Mouse (Mus musculus): ENCODE data around the gene Actl6a. TPM values are rescaled to one million over a fixed set of nuclear protein-coding genes. Genes with fewer than 3 reads are reported as not detected.

The Actl6a gene
- polyA plus RNA-seq, 1 experiment from 2014 or later, result 127 TPM

GRCm38 (mm10) chr3:32676393-32676792 lies 29.7 kb upstream of the Actl6a start:
- Histone ChIP-seq H3K27ac (no peak overlapping the region), H3K9ac (no peak overlapping the region), H3K27me3 (replicated peaks) (no peaks in the 10 kb centered on the region), H3K4me3 (no peak overlapping the region), H3K36me3 (no peaks in the 10 kb centered on the region), H3K4me2 (no peak overlapping the region), H3K9me3 (replicated peaks) (no peaks in the 10 kb centered on the region), H3K4me1 (peaks cover 6% of the 10 kb centered on the region)
- 62% methylated on average over 6 of the region's 6 CpGs for WGBS (ENCODE audit: insufficient replicate concordance)
- ATAC-seq, result peak; percentile 51; the same call in 1 of the 2 replicates

GRCm38 (mm10) chr3:32682910-32683531 lies 23.1 kb upstream of the Actl6a start:
- Histone ChIP-seq H3K27me3 (replicated peaks) (peaks cover 4% of the 10 kb centered on the region; the same call in 1 of the 2 replicates), H3K4me3 (no peak overlapping the region), H3K9ac (no peak overlapping the region), H3K4me1 (peaks cover 16% of the 10 kb centered on the region), H3K36me3 (no peaks in the 10 kb centered on the region), H3K4me2 (no peak overlapping the region), H3K9me3 (replicated peaks) (no peaks in the 10 kb centered on the region), H3K27ac (no peak overlapping the region)
- no peak for ATAC-seq
- WGBS (ENCODE audit: insufficient replicate concordance), result 62% methylated on average over 12 of the region's 12 CpGs

- Histone ChIP-seq H3K36me3 (no peaks in the 10 kb centered on the region), H3K27ac (no peak overlapping the region), H3K4me2 (no peak overlapping the region), H3K9me3 (replicated peaks) (no peaks in the 10 kb centered on the region), H3K9ac (no peak overlapping the region), H3K4me3 (no peak overlapping the region), H3K27me3 (replicated peaks) (peaks cover 4% of the 10 kb centered on the region; the same call in 1 of the 2 replicates), H3K4me1 (peaks cover 21% of the 10 kb centered on the region)
- ATAC-seq, result no peak
- 54% methylated on average over 3 of the region's 3 CpGs for WGBS (ENCODE audit: insufficient replicate concordance)
Measured at GRCm38 (mm10) chr3:32684631-32685030, 21.5 kb upstream of the Actl6a start.

- H3K27me3 ChIP-seq (replicated peaks), result peaks cover 4% of the 10 kb centered on the region; the same call in 1 of the 2 replicates
- H3K4me2 ChIP-seq, result no peak overlapping the region
- H3K9me3 ChIP-seq (replicated peaks), result no peaks in the 10 kb centered on the region
- no peak overlapping the region for H3K4me3 ChIP-seq
- WGBS (ENCODE audit: insufficient replicate concordance), result 28% methylated on average over 1 of the region's 1 CpGs
- no peaks in the 10 kb centered on the region for H3K36me3 ChIP-seq
- peaks cover 37% of the 10 kb centered on the region for H3K4me1 ChIP-seq
- peak; percentile 36 for ATAC-seq
- H3K9ac ChIP-seq, result no peak overlapping the region
- H3K27ac ChIP-seq, result no peak overlapping the region
Measured at GRCm38 (mm10) chr3:32686537-32686936, 19.6 kb upstream of the Actl6a start.

- no peaks in the 10 kb centered on the region for H3K9me3 ChIP-seq (replicated peaks)
- H3K4me1 ChIP-seq, result peaks cover 43% of the 10 kb centered on the region
- WGBS (ENCODE audit: insufficient replicate concordance), result 60% methylated on average over 4 of the region's 4 CpGs
- ATAC-seq, result no peak
- no peak overlapping the region for H3K4me3 ChIP-seq
- no peaks in the 10 kb centered on the region for H3K36me3 ChIP-seq
- no peak overlapping the region for H3K27ac ChIP-seq
- H3K9ac ChIP-seq, result no peak overlapping the region
- no peak overlapping the region for H3K4me2 ChIP-seq
- peaks cover 4% of the 10 kb centered on the region; the same call in 1 of the 2 replicates for H3K27me3 ChIP-seq (replicated peaks)
Measured at GRCm38 (mm10) chr3:32687156-32687555, 18.9 kb upstream of the Actl6a start.

- H3K36me3 ChIP-seq, result no peaks in the 10 kb centered on the region
- H3K4me3 ChIP-seq, result no peak overlapping the region
- H3K27ac ChIP-seq, result peak overlapping the region; percentile 70
- no peaks in the 10 kb centered on the region for H3K9me3 ChIP-seq (replicated peaks)
- H3K4me2 ChIP-seq, result peak overlapping the region; percentile 25
- peak; percentile 83 for ATAC-seq
- peaks cover 48% of the 10 kb centered on the region for H3K4me1 ChIP-seq
- H3K9ac ChIP-seq, result peak overlapping the region; percentile 13; the same call in 1 of the 2 replicates
- no peaks in the 10 kb centered on the region for H3K27me3 ChIP-seq (replicated peaks)
- 22% methylated on average over 9 of the region's 9 CpGs for WGBS (ENCODE audit: insufficient replicate concordance)
Measured at GRCm38 (mm10) chr3:32689567-32689999, 16.5 kb upstream of the Actl6a start.

- Histone ChIP-seq H3K4me3 (no peak overlapping the region), H3K4me2 (peak overlapping the region; percentile 25), H3K9ac (no peak overlapping the region), H3K9me3 (replicated peaks) (no peaks in the 10 kb centered on the region), H3K27ac (peak overlapping the region; percentile 70), H3K27me3 (replicated peaks) (no peaks in the 10 kb centered on the region), H3K4me1 (peaks cover 52% of the 10 kb centered on the region), H3K36me3 (no peaks in the 10 kb centered on the region)
- peak; percentile 59 for ATAC-seq
- 52% methylated on average over 3 of the region's 3 CpGs for WGBS (ENCODE audit: insufficient replicate concordance)
Measured at GRCm38 (mm10) chr3:32690008-32690407, 16.1 kb upstream of the Actl6a start.

- H3K9me3 ChIP-seq (replicated peaks), result no peaks in the 10 kb centered on the region
- peak overlapping the region; percentile 35 for H3K4me2 ChIP-seq
- H3K4me1 ChIP-seq, result peaks cover 61% of the 10 kb centered on the region
- H3K27ac ChIP-seq, result peak overlapping the region; percentile 43
- 12% methylated on average over 1 of the region's 1 CpGs for WGBS (ENCODE audit: insufficient replicate concordance)
- H3K4me3 ChIP-seq, result no peak overlapping the region
- no peak overlapping the region for H3K9ac ChIP-seq
- peak; percentile 75 for ATAC-seq
- H3K27me3 ChIP-seq (replicated peaks), result no peaks in the 10 kb centered on the region
- H3K36me3 ChIP-seq, result no peaks in the 10 kb centered on the region
Measured at GRCm38 (mm10) chr3:32690901-32691300, 15.2 kb upstream of the Actl6a start.

- no peak for ATAC-seq
- WGBS (ENCODE audit: insufficient replicate concordance), result 72% methylated on average over 5 of the region's 5 CpGs
- H3K4me1 ChIP-seq, result peaks cover 57% of the 10 kb centered on the region
Measured at GRCm38 (mm10) chr3:32691841-32692240, 14.3 kb upstream of the Actl6a start.

GRCm38 (mm10) chr3:32694211-32694610 lies 11.9 kb upstream of the Actl6a start:
- Histone ChIP-seq H3K9ac (no peak overlapping the region), H3K4me1 (peaks cover 57% of the 10 kb centered on the region), H3K4me3 (no peak overlapping the region), H3K27ac (no peak overlapping the region; the same call in 1 of the 2 replicates), H3K4me2 (no peak overlapping the region), H3K9me3 (replicated peaks) (no peaks in the 10 kb centered on the region), H3K27me3 (replicated peaks) (no peaks in the 10 kb centered on the region), H3K36me3 (no peaks in the 10 kb centered on the region)
- 77% methylated on average over 5 of the region's 5 CpGs for WGBS (ENCODE audit: insufficient replicate concordance)
- ATAC-seq, result no peak

More at GRCm38 (mm10) chr3:32691841-32692240, 14.3 kb upstream of the Actl6a start:
- no peaks in the 10 kb centered on the region for H3K9me3 ChIP-seq (replicated peaks)
- H3K4me2 ChIP-seq, result no peak overlapping the region
- no peak overlapping the region for H3K4me3 ChIP-seq
- H3K27me3 ChIP-seq (replicated peaks), result no peaks in the 10 kb centered on the region
- H3K27ac ChIP-seq, result no peak overlapping the region
- no peaks in the 10 kb centered on the region for H3K36me3 ChIP-seq
- H3K9ac ChIP-seq, result no peak overlapping the region

- no peak overlapping the region for H3K9ac ChIP-seq
- peak; percentile 40; the same call in 1 of the 2 replicates for ATAC-seq
- H3K4me1 ChIP-seq, result peaks cover 50% of the 10 kb centered on the region
- no peak overlapping the region for H3K4me3 ChIP-seq
- no peaks in the 10 kb centered on the region for H3K36me3 ChIP-seq
- H3K9me3 ChIP-seq (replicated peaks), result no peaks in the 10 kb centered on the region
- no peaks in the 10 kb centered on the region for H3K27me3 ChIP-seq (replicated peaks)
- 51% methylated on average over 12 of the region's 12 CpGs for WGBS (ENCODE audit: insufficient replicate concordance)
- H3K4me2 ChIP-seq, result peak overlapping the region; percentile 38
- no peak overlapping the region for H3K27ac ChIP-seq
Measured at GRCm38 (mm10) chr3:32694737-32695582, 11.1 kb upstream of the Actl6a start.

- Histone ChIP-seq H3K9ac (no peak overlapping the region), H3K4me1 (peaks cover 44% of the 10 kb centered on the region), H3K4me2 (peak overlapping the region; percentile 38), H3K36me3 (no peaks in the 10 kb centered on the region), H3K27ac (no peak overlapping the region), H3K4me3 (no peak overlapping the region), H3K9me3 (replicated peaks) (no peaks in the 10 kb centered on the region), H3K27me3 (replicated peaks) (no peaks in the 10 kb centered on the region)
- 63% methylated on average over 4 of the region's 4 CpGs for WGBS (ENCODE audit: insufficient replicate concordance)
- ATAC-seq, result peak; percentile 60; the same call in 1 of the 2 replicates
Measured at GRCm38 (mm10) chr3:32695583-32695980, 10.5 kb upstream of the Actl6a start.
